Mouse (Mus musculus) heart, postnatal 14 days (tissue): ENCODE results near the gene Trmt44. TPM values are rescaled to one million over a fixed set of nuclear protein-coding genes. Genes with fewer than 3 reads are reported as not detected.

Source experiments
- DNase-seq, 2 experiments: peaks; one replicate each; pipeline ENCODE4 v3.0.0; 2021 to 2022
- intact Hi-C: fragments of 180-260 bp; cut with DNase I; formaldehyde crosslinking; loops from one replicate; pipeline ENCODE4 v1.15.1; 2025
- long read RNA-seq, 2 experiments: library from polyadenylated mRNA; stranded (forward); transcript quantifications; one replicate each; pipeline ENCODE4 v2.0.0; 2021
- total RNA-seq, 2 experiments: library from RNA; stranded (reverse); gene quantifications; 2 replicates each; pipeline ENCODE4 v1.2.3; 2021

The Trmt44 gene
- total RNA-seq, result 1 to 10 TPM; 2.8 to 3.1 TPM
- long read RNA-seq, experiment 1, partial matches to known transcripts, result 1 of 2 reads
- long read RNA-seq, experiment 1, other reads (novel, unspliced or antisense), result 0 of 2 reads
- long read RNA-seq, experiment 2, partial matches to known transcripts, result 0 of 2 reads
- long read RNA-seq, experiment 2, other reads (novel, unspliced or antisense), result 0 of 2 reads

- DNase-seq, result peak; percentile 90 to 96
- intact Hi-C loops, result no loop called here
These were observed at the start of gene Trmt44 for GRCm38 (mm10) chr5:35574653-35575599. Trmt44 (minus strand) TSS chr5:35575070.

GRCm38 (mm10) chr5:35623831-35624230 lies 49.0 kb upstream of the Trmt44 start:
- intact Hi-C loops, result no loop called here
- DNase-seq, result no peak

DNA sequence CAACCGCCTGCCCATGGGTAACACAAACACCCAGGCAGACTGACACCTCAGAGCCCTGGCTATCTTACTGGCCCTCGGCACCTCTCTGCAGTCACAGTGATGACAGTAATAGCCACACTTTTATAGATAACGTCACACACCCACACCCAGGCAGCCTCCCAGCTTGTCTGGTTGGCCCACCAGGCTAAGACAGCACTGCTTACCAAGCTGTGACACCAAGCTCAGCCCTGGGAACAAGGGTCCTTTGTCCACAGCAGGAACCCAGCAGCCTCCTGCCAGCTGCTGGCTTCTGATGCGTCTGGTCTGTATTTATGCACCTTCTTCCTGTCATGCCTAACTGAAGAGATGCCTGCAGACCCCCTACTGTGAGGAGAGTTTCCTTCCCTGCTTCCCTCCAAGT lies 46.2 kb upstream of the Trmt44 start:
- intact Hi-C loops, result no loop called here
- DNase-seq, result no peak

- intact Hi-C loops, result no loop called here
- no peak for DNase-seq
These were observed 42.1 kb upstream of the Trmt44 start for GRCm38 (mm10) chr5:35616943-35617342.

DNA sequence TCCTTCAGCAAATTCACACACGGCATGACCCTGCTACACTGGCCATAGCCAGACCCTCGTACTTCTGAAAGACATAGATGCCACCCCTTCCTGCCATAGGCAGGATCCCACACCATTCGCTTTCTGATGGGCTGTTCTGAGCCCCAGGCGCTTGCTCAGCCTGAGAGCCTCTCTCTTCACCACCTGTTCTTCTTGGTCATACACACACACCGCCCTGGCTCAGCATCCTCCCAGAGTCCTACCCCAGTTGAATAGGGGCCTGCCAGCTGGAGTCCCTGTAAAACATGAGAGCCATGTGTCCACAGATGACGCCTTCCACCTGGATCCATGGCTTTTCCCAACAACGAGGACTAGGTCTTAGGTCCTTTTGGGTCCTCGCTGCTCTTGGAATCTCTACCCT lies 37.9 kb upstream of the Trmt44 start:
- intact Hi-C loops, result no loop called here
- no peak for DNase-seq

DNA sequence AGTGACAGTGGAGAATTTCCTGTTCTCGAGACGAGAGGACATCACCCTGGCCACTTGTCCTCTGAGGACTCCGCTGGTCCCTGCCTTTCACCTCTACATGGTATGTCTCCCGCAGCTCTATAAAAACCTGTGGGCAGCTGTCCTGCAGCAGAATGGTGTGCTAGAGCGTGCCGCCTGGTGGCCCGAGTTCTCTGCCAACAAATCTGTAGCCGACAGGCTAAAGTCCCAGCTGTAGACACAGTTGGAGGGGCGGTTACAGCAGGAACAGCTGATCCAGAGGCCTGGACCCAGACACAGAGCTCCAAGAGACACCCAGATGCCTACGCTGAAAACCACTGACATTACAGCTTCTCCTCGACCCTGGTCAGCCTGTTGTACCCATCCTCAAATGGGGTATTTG lies 37.0 kb upstream of the Trmt44 start:
- peak in 1 of 2 experiments; percentile 47 for DNase-seq
- intact Hi-C loops, result no loop called here

- no peak for DNase-seq
- intact Hi-C loops, result no loop called here
These were observed 36.3 kb upstream of the Trmt44 start for GRCm38 (mm10) chr5:35611170-35611569.

- DNase-seq, result no peak
- intact Hi-C loops, result no loop called here
These were observed 35.5 kb upstream of the Trmt44 start for GRCm38 (mm10) chr5:35610381-35610780.

GRCm38 (mm10) chr5:35609971-35610370 lies 35.1 kb upstream of the Trmt44 start:
- intact Hi-C loops, result no loop called here
- DNase-seq, result no peak

GRCm38 (mm10) chr5:35609381-35609780 lies 34.5 kb upstream of the Trmt44 start:
- intact Hi-C loops, result no loop called here

GRCm38 (mm10) chr5:35608559-35608958 lies 33.7 kb upstream of the Trmt44 start:
- intact Hi-C loops, result no loop called here
- DNase-seq, result no peak

More at GRCm38 (mm10) chr5:35609381-35609780, 34.5 kb upstream of the Trmt44 start:
- DNase-seq, result peak; percentile 77 to 79

DNA sequence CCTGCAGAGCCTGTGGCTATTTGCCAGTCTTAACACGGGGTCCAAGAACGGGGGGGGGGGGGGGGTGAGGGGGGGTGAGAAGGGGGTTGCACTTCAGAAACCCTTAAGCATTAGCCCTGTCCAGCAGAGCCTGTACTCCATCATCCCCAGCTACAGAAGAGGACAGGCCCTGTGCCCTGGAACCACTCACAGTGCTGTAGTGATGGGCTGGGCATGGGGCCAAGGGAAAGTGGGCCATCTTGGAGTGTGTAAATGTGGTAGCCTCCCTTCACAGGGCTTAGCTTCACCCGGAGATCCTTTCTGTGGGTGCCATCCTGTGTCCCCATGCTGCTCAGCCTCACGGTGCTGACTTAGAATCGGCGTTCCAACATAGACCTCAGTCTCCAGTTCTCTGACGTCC lies 32.9 kb upstream of the Trmt44 start:
- DNase-seq, result peak; percentile 56 to 65
- intact Hi-C loops, result no loop called here

GRCm38 (mm10) chr5:35606800-35607199 lies 31.9 kb upstream of the Trmt44 start:
- intact Hi-C loops, result no loop called here
- no peak for DNase-seq

DNA sequence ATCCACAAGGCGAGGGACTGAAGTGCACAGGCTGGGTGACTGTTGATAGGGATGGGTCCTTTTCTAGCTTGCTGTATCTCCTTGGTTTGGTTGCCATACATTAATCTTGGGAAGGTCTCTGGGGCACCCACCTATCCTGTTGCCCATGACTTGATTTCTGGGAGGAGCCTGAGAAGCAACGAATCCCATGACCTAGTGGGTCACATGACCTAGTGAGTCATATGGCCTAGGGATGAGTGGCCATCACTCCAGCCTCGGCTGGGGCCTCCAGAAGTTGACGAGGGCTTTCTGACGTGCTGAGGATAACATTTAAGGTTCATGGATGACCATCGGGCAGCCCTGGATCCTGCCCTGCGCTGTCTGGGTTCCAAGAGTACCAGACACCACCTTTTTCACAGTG lies 30.5 kb upstream of the Trmt44 start:
- DNase-seq, result no peak
- intact Hi-C loops, result no loop called here

DNA sequence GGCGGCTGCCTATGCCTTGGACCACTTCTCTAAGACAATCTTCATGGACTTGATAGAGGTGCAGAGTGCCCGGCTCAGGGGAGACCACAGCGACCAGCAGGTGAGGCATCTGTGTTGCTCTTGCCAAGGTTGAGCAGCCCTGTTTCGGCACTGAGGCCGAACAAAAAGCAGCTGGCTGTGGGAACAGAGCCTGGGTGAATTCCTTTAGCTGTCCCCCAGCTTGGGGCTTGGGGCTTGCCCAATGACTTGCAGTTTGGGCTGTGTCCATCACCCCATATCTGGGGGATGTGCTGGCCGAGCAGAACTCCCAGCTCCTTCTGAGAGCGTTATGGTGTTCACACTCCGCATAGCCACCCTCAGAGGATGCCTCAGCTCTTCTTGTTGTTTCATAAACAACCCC lies 26.7 kb upstream of the Trmt44 start:
- intact Hi-C loops, result no loop called here
- peak in 1 of 2 experiments; percentile 56 for DNase-seq

DNA sequence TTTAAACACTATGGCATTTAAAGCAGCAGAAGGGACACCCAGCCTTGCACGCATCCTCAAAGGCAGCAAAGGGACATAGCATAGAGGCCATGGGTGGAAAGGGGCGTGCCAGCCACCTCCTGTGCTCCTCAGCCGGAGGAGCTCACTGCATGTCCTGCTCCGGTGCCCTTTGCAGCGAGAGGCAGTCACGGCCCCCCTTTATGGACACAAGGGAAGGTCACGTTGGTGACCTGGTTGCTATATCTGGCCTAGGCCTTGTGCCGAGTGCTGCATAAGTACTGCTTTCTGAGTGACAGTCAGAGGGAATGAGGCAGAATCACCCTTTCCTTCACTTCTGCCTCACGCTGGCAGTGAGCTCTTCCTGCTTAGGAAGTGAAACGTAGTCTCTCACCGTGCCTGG lies 25.4 kb upstream of the Trmt44 start:
- intact Hi-C loops, result no loop called here
- DNase-seq, result peak in 1 of 2 experiments; percentile 27

- DNase-seq, result no peak
- intact Hi-C loops, result loop anchor here (5.0 kb wide), 3 partner anchors 101 to 261 kb away; partner anchors contain the start of gene Ablim2
These were observed 21.6 kb upstream of the Trmt44 start for GRCm38 (mm10) chr5:35596169-35597160.

- DNase-seq, result peak; percentile 83 to 87
- intact Hi-C loops, result loop anchor here (1.0 to 5.0 kb wide), 5 partner anchors 86 to 262 kb away; partner anchors contain the start of gene Ablim2
These were observed 20.8 kb upstream of the Trmt44 start for GRCm38 (mm10) chr5:35595706-35596105.

DNA sequence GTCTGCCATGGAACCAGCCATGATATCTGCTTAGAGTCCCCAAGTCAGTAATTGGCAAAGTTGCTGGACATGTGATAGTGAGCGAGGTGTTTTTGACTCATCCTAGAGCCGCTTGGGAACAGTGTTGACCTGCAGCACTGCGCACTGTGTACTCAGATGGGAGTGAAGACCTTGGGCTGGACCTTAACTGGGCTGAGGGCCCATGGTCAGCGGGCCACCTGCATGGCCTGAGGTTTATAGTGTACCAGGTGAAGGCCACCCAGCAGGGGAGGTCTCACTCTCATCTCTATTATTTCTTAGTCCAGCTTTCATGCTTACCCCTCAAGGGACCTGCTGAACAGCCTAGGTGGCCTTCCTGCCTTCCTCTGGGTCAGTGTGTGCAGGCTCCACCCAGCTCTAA lies 19.9 kb upstream of the Trmt44 start:
- no peak for DNase-seq
- intact Hi-C loops, result loop anchor here (1.0 to 5.0 kb wide), 5 partner anchors 87 to 263 kb away; partner anchors contain the start of gene Ablim2

GRCm38 (mm10) chr5:35593272-35593671 lies 18.4 kb upstream of the Trmt44 start:
- intact Hi-C loops, result no loop called here
- no peak for DNase-seq
